Mouse (Mus musculus) midbrain, postnatal 0 days (tissue): Measurements from ENCODE around the gene Rpl22. TPM values are rescaled to one million over a fixed set of nuclear protein-coding genes. Genes with fewer than 3 reads are reported as not detected.

Source experiments
- ATAC-seq: fragments of 200-750 bp; cut with Nextera tagmentation; 2 replicates; pipeline ENCODE4 v1.8.0; 2017; ENCODE audit warnings: moderate number of reproducible peaks, mild to moderate bottlenecking, moderate TSS enrichment, moderate library complexity; ENCODE audit not compliant: low FRiP score
- DNase-seq: peaks from one replicate; pipeline ENCODE4 v3.0.0-alpha.2; 2015; ENCODE audit warnings: low spot score
- H3K27ac ChIP-seq: fragments of 300-500 bp; sonication (generic); 2 replicates; pipeline ENCODE4 v1.5.1; 2014; ENCODE audit warnings: low read depth, mild to moderate bottlenecking, low read length, mixed read lengths
- H3K27me3 ChIP-seq: fragments of 300-500 bp; sonication (generic); 2 replicates; pipeline ENCODE4 v1.6.1; 2014; ENCODE audit warnings: low read length, control low read depth, mixed read lengths; ENCODE audit not compliant: insufficient read depth
- H3K36me3 ChIP-seq: fragments of 300-500 bp; sonication (generic); 2 replicates; pipeline ENCODE4 v1.6.1; 2014; ENCODE audit warnings: low read length, control low read depth, mixed read lengths; ENCODE audit not compliant: insufficient read depth
- H3K4me1 ChIP-seq: fragments of 300-500 bp; sonication (generic); 2 replicates; pipeline ENCODE4 v1.6.1; 2014; ENCODE audit warnings: mild to moderate bottlenecking, control low read depth, antibody characterized with exemption, low read length, mixed read lengths; ENCODE audit not compliant: insufficient read depth
- H3K4me2 ChIP-seq: fragments of 300-500 bp; sonication (generic); 2 replicates; pipeline ENCODE4 v1.6.1; 2014; ENCODE audit warnings: low read depth, mild to moderate bottlenecking, low read length, mixed read lengths; ENCODE audit not compliant: poor library complexity, severe bottlenecking
- H3K4me3 ChIP-seq: fragments of 300-500 bp; sonication (generic); 2 replicates; pipeline ENCODE4 v1.5.1; 2014; ENCODE audit warnings: low read depth, mild to moderate bottlenecking, low read length, moderate library complexity
- H3K9ac ChIP-seq: fragments of 300-500 bp; sonication (generic); replicated peaks from 2 replicates; pipeline ENCODE4 v1.6.1; 2014; ENCODE audit warnings: mild to moderate bottlenecking, low read length, moderate library complexity, mixed read lengths; ENCODE audit not compliant: poor library complexity, severe bottlenecking
- H3K9me3 ChIP-seq: fragments of 300-500 bp; sonication (generic); 2 replicates; pipeline ENCODE4 v1.6.1; 2016; ENCODE audit warnings: low read length, control low read depth
- CTCF ChIP-seq: IDR thresholded peaks from 2 replicates; pipeline ENCODE4 v1.5.1; 2016; ENCODE audit warnings: antibody characterized with exemption, mild to moderate bottlenecking
- WGBS: fragments of 180-500 bp; shearing (Covaris S2); extraction: QIAGEN DNeasy Blood & Tissue Kit; methylation state at CpG from one replicate; pipeline ENCODE4 v1.1.7; 2014; 5-methylcytosine and 5-hydroxymethylcytosine counted together
- polyA plus RNA-seq: library from polyadenylated mRNA; unstranded; fragments of >200 nt; fragmentation: Nextera tagmentation; extraction: Ambion mirVana; gene quantifications from 2 replicates; pipeline ENCODE4 v1.2.1, GENCODE M21; 2015
- total RNA-seq: library from RNA; depleted of rRNA; stranded (reverse); fragments of >200 nt; gene quantifications from 2 replicates; pipeline ENCODE4 v1.2.3, GENCODE M21; 2014

Rpl22 gene
- total and polyA plus RNA-seq, 2 experiments from 2014 or later = 148 to 177 TPM

DNA sequence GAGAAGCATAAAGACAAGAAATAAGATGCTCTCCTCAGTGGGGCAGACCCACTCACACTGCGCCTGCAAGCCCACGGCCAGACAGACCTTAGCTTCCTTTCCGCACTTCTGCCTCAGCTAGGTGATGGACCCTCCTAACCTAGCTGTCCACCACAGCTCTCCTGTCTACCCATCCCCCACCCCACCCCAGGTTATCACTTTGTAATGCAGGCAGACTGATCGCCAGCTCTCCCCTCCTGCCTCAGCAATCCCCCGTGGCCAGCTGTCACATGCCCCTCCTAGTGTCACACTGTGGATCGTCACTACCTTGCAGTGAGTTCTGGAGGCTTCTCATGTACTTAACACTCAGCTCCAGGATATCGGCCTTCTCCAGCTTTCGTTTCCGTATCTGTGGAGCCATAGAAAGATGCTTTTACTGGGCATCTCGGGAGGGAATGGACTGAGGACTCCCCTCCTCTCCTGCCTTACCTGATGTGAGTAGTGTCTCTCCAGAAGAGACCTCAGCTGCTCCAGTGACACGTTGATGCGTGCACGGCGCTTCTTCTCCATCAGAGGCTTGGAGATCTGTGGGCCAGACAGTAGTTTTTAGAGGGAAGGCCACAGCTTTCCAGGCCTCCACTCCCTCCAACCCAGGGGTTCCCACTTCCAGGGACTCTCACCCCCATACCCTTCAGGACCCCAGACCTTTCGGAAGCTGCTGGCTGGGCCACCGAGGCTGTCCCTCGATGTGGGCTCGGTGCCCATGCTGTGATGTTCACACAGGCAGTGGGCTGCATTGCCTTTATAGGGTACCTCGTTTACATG, 38.0 kb upstream of the Rpl22 start:
- H3K4me1 ChIP-seq = peaks cover 9% of the 10 kb centered on the region; the same call in 1 of the 2 replicates
- peak overlapping the region; percentile 75; the same call in 1 of the 2 replicates for H3K4me2 ChIP-seq
- H3K27ac ChIP-seq = no peak overlapping the region
- peak overlapping the region; percentile 38; the same call in 1 of the 2 replicates for H3K4me3 ChIP-seq
- no peak for TF ChIP-seq CTCF
- H3K9me3 ChIP-seq = no peaks in the 10 kb centered on the region
- H3K36me3 ChIP-seq = no peaks in the 10 kb centered on the region
- 20% methylated on average over 19 of the region's 19 CpGs for WGBS
- DNase-seq (no peak), ATAC-seq (no peak)
- H3K9ac ChIP-seq = no peak overlapping the region
- peaks cover 54% of the 10 kb centered on the region for H3K27me3 ChIP-seq

DNA sequence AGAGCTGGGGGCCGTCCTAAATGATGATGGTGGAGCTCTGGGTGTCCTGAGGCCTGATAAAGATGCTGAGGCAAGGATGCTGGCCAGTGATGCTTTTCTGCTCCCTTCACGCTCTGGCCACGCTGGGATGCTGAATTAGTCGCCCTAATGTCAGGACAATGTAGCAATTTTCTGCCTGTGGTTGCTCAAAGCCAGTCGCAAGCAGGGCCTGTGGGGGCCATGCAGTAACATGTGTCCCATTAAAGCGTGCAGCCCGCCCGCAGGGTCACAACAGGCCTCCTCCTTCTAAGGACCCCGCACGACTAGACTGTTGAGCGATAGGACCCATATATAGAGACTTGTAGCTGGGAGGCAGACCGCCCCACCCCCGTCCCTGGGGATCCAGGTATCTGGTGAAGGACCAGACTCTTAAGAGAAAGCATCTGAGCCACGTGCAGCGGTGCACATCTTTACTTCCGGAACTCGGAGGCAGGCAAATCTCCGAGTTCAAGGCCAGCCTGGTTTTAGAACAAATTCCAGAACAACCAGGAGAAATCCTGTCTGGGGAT, 37.1 kb upstream of the Rpl22 start:
- Histone ChIP-seq H3K9ac (no peak overlapping the region), H3K4me2 (no peak overlapping the region), H3K4me3 (no peak overlapping the region), H3K4me1 (peaks cover 9% of the 10 kb centered on the region; the same call in 1 of the 2 replicates), H3K9me3 (no peaks in the 10 kb centered on the region), H3K27me3 (peaks cover 56% of the 10 kb centered on the region), H3K27ac (no peak overlapping the region), H3K36me3 (no peaks in the 10 kb centered on the region)
- no peak for TF ChIP-seq CTCF
- DNase-seq (no peak), ATAC-seq (no peak)
- WGBS = 28% methylated on average over 18 of the region's 18 CpGs

DNA sequence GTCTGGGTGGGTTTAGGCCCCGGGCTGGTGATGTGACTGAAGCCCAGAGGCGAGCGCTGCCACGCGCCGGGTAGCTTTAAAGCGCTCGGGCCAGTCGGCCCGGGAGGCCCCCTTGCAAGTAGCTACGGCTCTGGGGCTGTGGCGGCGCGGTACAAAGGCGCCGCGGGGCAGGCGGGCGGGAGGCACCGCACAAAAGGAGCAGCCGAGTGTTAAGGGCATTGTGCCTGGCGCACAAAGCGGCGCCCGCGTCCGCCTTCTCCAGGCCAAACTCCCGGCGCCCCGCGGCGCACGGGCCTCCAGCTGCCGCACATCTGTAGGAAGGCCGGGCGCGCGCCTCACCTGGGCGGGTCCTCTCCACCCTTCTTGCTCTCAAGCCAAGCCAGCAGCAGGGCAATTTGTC, 35.2 kb upstream of the Rpl22 start:
- Histone ChIP-seq H3K9me3 (no peaks in the 10 kb centered on the region), H3K4me2 (peak overlapping the region; percentile 53), H3K36me3 (no peaks in the 10 kb centered on the region), H3K27me3 (peaks cover 48% of the 10 kb centered on the region), H3K4me3 (peak overlapping the region; percentile 29), H3K9ac (0 out of 2 replicates have a peak overlapping the region, but pooled peaks have one; percentile 29), H3K4me1 (peaks cover 9% of the 10 kb centered on the region; the same call in 1 of the 2 replicates), H3K27ac (no peak overlapping the region)
- no peak for TF ChIP-seq CTCF
- DNase-seq (no peak), ATAC-seq (no peak)
- under 1% methylated on average over 39 of the region's 39 CpGs for WGBS

DNA sequence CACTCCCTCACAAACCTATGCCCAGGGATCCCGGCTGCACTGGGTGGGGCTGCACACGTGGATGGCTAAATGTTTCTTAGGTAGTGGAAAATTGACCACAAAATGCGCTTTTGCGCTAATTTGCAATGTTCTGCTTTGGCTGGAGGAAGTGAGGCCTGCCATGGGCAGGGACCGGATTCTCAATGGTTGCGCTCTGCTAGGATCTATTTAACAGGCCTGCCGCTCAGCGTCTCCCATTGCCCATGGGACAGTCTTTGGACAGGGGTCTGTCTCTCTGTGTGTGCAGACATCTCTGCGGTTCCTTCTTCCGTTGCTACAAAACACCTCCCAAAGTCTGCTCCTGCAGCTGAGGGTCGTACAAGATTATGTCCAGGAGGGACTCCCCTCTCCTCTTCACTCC, 34.6 kb upstream of the Rpl22 start:
- DNase-seq (no peak), ATAC-seq (no peak)
- Histone ChIP-seq H3K4me3 (no peak overlapping the region; the same call in 1 of the 2 replicates), H3K4me2 (no peak overlapping the region), H3K9me3 (no peaks in the 10 kb centered on the region), H3K27me3 (peaks cover 47% of the 10 kb centered on the region), H3K4me1 (peaks cover 9% of the 10 kb centered on the region; the same call in 1 of the 2 replicates), H3K36me3 (no peaks in the 10 kb centered on the region), H3K27ac (no peak overlapping the region), H3K9ac (no peak overlapping the region)
- 14% methylated on average over 11 of the region's 11 CpGs for WGBS
- TF ChIP-seq CTCF = no peak

DNA sequence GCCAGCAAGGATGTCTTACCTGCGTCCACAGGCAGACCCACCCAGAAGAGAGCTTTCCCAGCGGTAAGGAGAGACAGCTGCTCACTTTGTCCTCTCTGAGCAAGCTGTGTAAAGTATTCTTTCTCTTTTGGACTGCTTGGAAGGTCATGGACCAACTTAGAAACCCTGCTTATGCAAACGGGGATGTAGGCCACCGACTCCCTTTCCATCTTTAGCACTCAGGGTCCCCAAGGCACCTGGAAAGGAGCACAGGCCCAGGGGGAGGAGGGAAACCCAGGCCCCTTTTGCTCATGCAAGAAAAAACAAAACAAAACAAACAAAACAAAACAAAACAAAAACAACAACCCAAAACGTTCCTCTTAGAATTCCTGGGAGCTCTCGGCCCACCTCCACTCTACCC, 34.0 kb upstream of the Rpl22 start, which contains the start of gene Hes3:
Gene Hes3 (minus strand): TSS at position 101 of the 400 bp plus-strand sequence.
- Histone ChIP-seq H3K4me3 (peak within 1 kb of the TSS; percentile 29), H3K4me1 (peaks cover 5% of the 10 kb centered on the region; the same call in 1 of the 2 replicates), H3K27me3 (peaks cover 42% of the 10 kb centered on the region), H3K9me3 (no peaks in the 10 kb centered on the region), H3K36me3 (no peaks in the 10 kb centered on the region), H3K27ac (no peak within 1 kb of the TSS), H3K9ac (0 out of 2 replicates have a peak within 1 kb of the TSS, but pooled peaks have one; percentile 29), H3K4me2 (peak within 1 kb of the TSS; percentile 53)
- 22% methylated on average over 6 of the region's 6 CpGs for WGBS
- DNase-seq = no peak
- TF ChIP-seq CTCF = no peak
- ATAC-seq = no peak
